Mouse (Mus musculus) embryonic stem cell, embryonic (primary cell): ENCODE data around the gene Clpp.

Experiments used
- CTCF ChIA-PET, 4 experiments: fragments of 300-600 bp in 2 of 4; fragments of 350-600 bp in 2 of 4; sonication (Branson Sonifier 250); formaldehyde crosslinking; loops; one replicate each; lab custom pipeline; 2022; ENCODE audit warnings: inconsistent platforms in 2 of 4; lab: Charles Lee
- POLR2A ChIA-PET, 4 experiments: fragments of 300-600 bp in 2 of 4; fragments of 350-600 bp in 2 of 4; sonication (Branson Sonifier 250); formaldehyde crosslinking; loops; one replicate each; lab custom pipeline; 2022; ENCODE audit warnings: antibody characterized with exemption in 4 of 4, inconsistent platforms in 1 of 4; lab: Charles Lee

The Clpp gene

GRCm38 (mm10) chr17:56999968-57000609, 10.0 kb downstream of the Clpp start, which contains the start of gene Pspn:
Gene Pspn (minus strand): TSS chr17:57000018.
- CTCF ChIA-PET = interaction anchor here in 1 of 4 experiments (1.1 to 1.2 kb wide), 2 partner anchors 61 to 96 kb away, joined by 3 to 7 read pairs; no protein-coding TSS in a partner anchor
- POLR2A ChIA-PET = interaction anchor here (0.9 to 6.6 kb wide), 13 partner anchors 6 to 167 kb away, joined by 3 to 121 read pairs (median 5); partner anchors contain the start of genes Gm17949 (in 4 of the 4), Gtf2f1 (in 4 of the 4), Clpp (in 2 of the 4) and Khsrp (in 2 of the 4)

- ChIA-PET POLR2A (interaction anchor here in 3 of 4 experiments (0.5 to 6.6 kb wide), 15 partner anchors 9 to 355 kb away, joined by 3 to 121 read pairs (median 3); partner anchors contain the start of genes Gm17949 (in 2 of the 3), Gtf2f1 (in 2 of the 3), Khsrp (in 2 of the 3) and Ranbp3 (in 1 of the 3)), CTCF (interaction anchor here in 1 of 4 experiments (0.6 kb wide), 3 partner anchors 8 to 32 kb away, joined by 3 read pairs; no protein-coding TSS in a partner anchor)
Measured at GRCm38 (mm10) chr17:57001228-57001627, 11.1 kb downstream of the Clpp start.

DNA sequence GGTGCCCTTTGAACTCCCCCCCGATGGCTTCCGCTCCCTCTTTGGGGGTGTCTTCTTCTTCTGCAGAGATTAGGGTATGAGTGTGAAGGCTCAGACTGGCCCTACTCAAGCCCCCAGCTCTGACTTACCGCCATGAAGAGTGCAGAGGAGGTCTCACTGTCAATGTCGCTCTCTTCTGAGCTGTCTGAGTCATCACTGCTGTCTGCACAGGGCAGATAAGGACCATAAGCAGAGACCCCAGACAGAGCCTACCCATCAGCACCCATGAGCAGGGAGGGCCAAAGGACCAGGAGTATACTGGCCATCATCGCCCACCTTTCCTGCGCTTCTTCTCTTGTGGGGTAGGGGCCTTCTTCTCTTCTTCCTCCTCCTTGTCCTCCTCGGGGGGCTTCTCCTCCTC, 13.9 kb downstream of the Clpp start:
- POLR2A ChIA-PET = interaction anchor here in 2 of 4 experiments (0.9 to 4.5 kb wide), 4 partner anchors 16 to 115 kb away, joined by 3 to 21 read pairs (median 11); partner anchors contain the start of gene Khsrp (in 1 of the 2)
- CTCF ChIA-PET = interaction anchor here in 1 of 4 experiments (1.0 kb wide), 1 partner anchor 13 kb away, joined by 3 read pairs; no protein-coding TSS in a partner anchor

- CTCF ChIA-PET = interaction anchor here in 2 of 4 experiments (0.6 to 3.4 kb wide), 3 partner anchors 10 to 375 kb away, joined by 3 to 17 read pairs (median 4); partner anchors contain the start of gene Alkbh7 (in 2 of the 2)
- POLR2A ChIA-PET = interaction anchor here in 3 of 4 experiments (0.7 to 4.5 kb wide), 13 partner anchors 9 to 455 kb away, joined by 3 to 31 read pairs (median 6); partner anchors contain the start of genes Alkbh7 (in 3 of the 3), Khsrp (in 3 of the 3), Clpp (in 1 of the 3) and Pspn (in 1 of the 3)
Measured at GRCm38 (mm10) chr17:57007137-57007905, 17.2 kb downstream of the Clpp start.

- ChIA-PET POLR2A (interaction anchor here (0.5 to 2.9 kb wide), 91 partner anchors 8 to 932 kb away, joined by 3 to 122 read pairs (median 4); partner anchors contain the start of genes Pspn (in 4 of the 4), Alkbh7 (in 3 of the 4), Clpp (in 3 of the 4) and Khsrp (in 3 of the 4)), CTCF (interaction anchor here in 2 of 4 experiments (0.6 to 1.3 kb wide), 7 partner anchors 13 to 327 kb away, joined by 4 to 10 read pairs (median 5); partner anchors contain the start of genes Alkbh7 (in 2 of the 2) and Khsrp (in 1 of the 2))
Measured at GRCm38 (mm10) chr17:57010911-57011235, 20.8 kb downstream of the Clpp start.

GRCm38 (mm10) chr17:57011236-57012141, 21.4 kb downstream of the Clpp start, which contains the start of the genes Gtf2f1 and Gm17949:
Gene Gtf2f1 (minus strand): TSS chr17:57011288.
Gene Gm17949 (plus strand): TSS chr17:57011469.
- ChIA-PET POLR2A (interaction anchor here (0.5 to 2.9 kb wide), 92 partner anchors 9 to 932 kb away, joined by 3 to 122 read pairs (median 4); partner anchors contain the start of genes Pspn (in 4 of the 4), Alkbh7 (in 3 of the 4), Clpp (in 3 of the 4) and Khsrp (in 3 of the 4)), CTCF (interaction anchor here in 3 of 4 experiments (0.6 to 1.3 kb wide), 8 partner anchors 14 to 326 kb away, joined by 4 to 10 read pairs (median 5); partner anchors contain the start of genes Alkbh7 (in 2 of the 3) and Khsrp (in 1 of the 3))

DNA sequence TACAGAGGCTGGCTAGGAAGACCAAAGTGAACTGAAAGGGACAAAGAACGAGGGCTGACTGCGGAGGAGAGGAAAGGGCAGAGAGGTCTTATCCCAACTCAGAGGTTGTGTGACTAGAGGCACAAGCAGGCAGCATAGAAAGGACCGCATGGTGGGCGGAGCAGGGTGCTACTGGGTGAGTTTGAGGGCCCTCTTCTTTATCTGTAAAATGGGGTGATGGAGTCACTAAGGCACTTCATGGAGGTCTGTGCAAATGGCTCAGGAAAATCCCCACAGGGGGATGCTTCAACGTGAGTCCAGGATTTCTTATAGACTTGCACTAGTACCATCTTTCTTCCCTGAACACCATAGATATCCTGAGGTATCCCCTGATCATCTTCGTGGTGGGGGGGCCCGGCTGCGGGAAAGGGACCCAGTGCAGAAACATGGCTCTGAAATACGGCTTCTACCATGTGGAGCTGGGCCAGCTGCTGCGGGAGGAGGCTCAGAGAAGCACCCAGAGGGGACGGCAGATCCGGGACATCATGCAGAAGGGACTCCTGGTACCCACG, 22.2 kb downstream of the Clpp start:
- CTCF ChIA-PET = interaction anchor here in 1 of 4 experiments (0.7 kb wide), 1 partner anchor 195 kb away, joined by 3 read pairs; no protein-coding TSS in a partner anchor

GRCm38 (mm10) chr17:57019693-57020092, 29.6 kb downstream of the Clpp start:
- ChIA-PET CTCF (no interaction called here), POLR2A (interaction anchor here in 3 of 4 experiments (0.6 to 7.8 kb wide), 13 partner anchors 8 to 40 kb away, joined by 3 to 100 read pairs (median 4); partner anchors contain the start of genes Gm17949 (in 3 of the 3), Gtf2f1 (in 3 of the 3), Khsrp (in 2 of the 3) and Alkbh7 (in 1 of the 3))

More for the DNA sequence above, 22.2 kb downstream of the Clpp start:
- POLR2A ChIA-PET = interaction anchor here in 3 of 4 experiments (0.6 to 2.9 kb wide), 15 partner anchors 10 to 543 kb away, joined by 3 to 122 read pairs (median 4); partner anchors contain the start of genes Khsrp (in 2 of the 3), Pspn (in 2 of the 3) and Alkbh7 (in 1 of the 3)

DNA sequence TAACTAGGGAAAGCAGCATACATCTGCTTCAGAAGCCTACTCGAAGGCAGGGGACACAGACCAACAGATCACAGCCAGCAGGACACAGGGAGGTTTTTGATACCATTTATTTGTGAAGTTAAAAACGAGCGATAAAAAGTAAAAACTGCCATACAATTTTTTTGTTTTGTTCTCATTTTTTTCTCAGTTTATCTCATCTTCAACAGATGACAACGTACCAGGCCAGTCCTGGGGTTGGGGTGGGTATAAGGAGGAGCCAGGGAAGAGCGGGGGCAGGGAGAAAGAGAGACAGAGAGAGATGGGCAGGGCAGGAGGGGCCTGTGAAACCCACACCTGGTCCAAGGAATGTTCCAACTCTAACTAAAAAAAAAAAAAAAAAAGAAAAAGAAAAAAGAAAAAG, 30.9 kb downstream of the Clpp start:
- POLR2A ChIA-PET = interaction anchor here in 2 of 4 experiments (1.3 to 7.8 kb wide), 5 partner anchors 9 to 41 kb away, joined by 3 to 100 read pairs (median 9); partner anchors contain the start of genes Khsrp (in 2 of the 2), Gm17949 (in 1 of the 2) and Gtf2f1 (in 1 of the 2)

DNA sequence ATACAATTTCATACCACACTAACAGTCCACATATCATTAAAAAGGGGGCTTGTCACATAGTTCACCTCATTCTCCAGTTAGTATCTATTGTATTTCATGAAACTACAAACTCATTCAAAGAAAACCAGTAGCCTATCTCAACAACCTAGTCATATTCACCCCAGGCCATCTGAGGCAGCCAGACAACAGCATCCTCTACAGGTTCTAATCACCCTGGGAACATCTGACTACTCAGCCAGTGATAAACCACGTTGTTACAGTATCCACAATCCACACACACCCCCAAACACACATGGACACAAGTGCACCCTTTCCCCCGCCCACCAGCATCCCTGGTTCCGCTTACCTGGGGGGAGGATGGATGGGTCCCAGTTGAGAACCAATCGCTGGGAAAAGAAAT, 37.4 kb downstream of the Clpp start:
- CTCF ChIA-PET = interaction anchor here in 1 of 4 experiments (1.1 kb wide), 1 partner anchor 11 kb away, joined by 3 read pairs; no protein-coding TSS in a partner anchor
- POLR2A ChIA-PET = interaction anchor here in 3 of 4 experiments (0.5 to 8.2 kb wide), 14 partner anchors 10 to 447 kb away, joined by 3 to 122 read pairs (median 8); partner anchors contain the start of genes Gm17949 (in 3 of the 3), Gtf2f1 (in 3 of the 3), Alkbh7 (in 1 of the 3) and Clpp (in 1 of the 3)

More for the DNA sequence above, 30.9 kb downstream of the Clpp start:
- CTCF ChIA-PET = no interaction called here

DNA sequence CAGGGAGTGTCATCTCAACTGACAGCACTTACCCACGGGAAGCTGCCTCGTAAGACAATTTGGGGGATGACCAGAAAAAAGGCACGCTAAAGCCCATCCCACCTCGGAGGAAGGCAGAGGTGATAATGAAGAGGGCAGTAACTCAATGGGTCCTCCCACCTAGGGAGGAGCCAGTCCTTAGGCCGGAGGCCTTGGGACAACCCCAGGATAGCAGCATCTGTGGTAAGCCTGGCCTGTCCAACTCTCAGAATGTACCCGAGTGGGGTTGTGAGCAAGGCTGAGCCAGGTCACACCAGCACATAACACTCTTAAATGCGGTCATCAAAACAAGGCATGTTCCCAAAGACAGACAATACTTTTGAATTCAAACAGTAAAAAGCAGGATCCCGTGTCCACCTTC, 39.6 kb downstream of the Clpp start:
- CTCF ChIA-PET = interaction anchor here in 1 of 4 experiments (2.0 kb wide), 1 partner anchor 13 kb away, joined by 5 read pairs; no protein-coding TSS in a partner anchor
- POLR2A ChIA-PET = interaction anchor here in 2 of 4 experiments (0.6 to 8.2 kb wide), 16 partner anchors 10 to 237 kb away, joined by 3 to 122 read pairs (median 4); partner anchors contain the start of genes Alkbh7 (in 2 of the 2), Gm17949 (in 2 of the 2), Gtf2f1 (in 2 of the 2) and Clpp (in 1 of the 2)

DNA sequence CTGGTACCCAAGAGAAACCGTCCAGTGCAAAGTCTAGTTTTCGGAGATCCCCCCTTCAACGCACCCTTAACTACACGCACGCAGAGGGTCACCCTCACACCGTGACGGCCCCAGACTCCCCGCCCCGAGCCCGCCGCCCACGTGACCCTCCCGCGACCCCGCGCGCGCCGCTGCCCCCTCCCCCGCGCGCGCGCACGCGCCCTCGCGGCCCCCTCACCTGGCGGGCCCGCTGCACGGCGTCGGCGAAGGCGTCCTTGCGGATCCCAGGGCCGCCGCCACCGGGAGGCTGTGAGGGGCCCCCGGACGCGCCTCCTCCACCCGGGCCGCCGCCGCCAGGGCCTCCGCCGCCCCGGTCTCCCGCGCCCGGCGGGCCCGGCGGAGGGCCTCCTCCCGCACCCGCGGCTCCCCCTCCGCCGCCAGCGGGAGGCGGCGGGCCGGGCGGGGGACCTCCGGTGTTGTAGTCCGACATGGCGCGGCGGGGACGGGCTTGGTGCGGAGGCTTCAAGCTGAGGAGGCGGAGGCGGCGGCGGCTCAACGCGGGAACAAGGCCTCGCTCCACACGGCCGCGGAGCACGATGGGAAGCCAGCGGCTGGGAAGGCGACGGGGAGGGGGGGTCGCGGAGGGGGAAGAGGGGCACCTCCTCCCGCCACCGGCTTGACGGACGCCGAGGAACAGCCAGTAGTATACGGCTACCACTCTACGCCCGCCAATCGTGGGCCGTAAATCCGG, 41.0 kb downstream of the Clpp start, which contains the start of gene Khsrp:
Gene Khsrp, minus strand, starts transcription at position 592 of the 730 bp plus-strand sequence.
- ChIA-PET CTCF (interaction anchor here in 3 of 4 experiments (0.6 to 2.3 kb wide), 20 partner anchors 10 to 304 kb away, joined by 3 to 25 read pairs (median 4); partner anchors contain the start of genes Alkbh7 (in 2 of the 3), Gpr108 (in 2 of the 3), Clpp (in 1 of the 3) and Gm17949 (in 1 of the 3)), POLR2A (interaction anchor here (0.6 to 8.2 kb wide), 161 partner anchors 8 to 995 kb away, joined by 3 to 122 read pairs (median 4); partner anchors contain the start of genes Alkbh7 (in 3 of the 4), Clpp (in 3 of the 4), Crb3 (in 3 of the 4) and Gm17949 (in 3 of the 4))

- POLR2A ChIA-PET = interaction anchor here (0.6 to 8.2 kb wide), 161 partner anchors 9 to 995 kb away, joined by 3 to 122 read pairs (median 4); partner anchors contain the start of genes Alkbh7 (in 3 of the 4), Clpp (in 3 of the 4), Crb3 (in 3 of the 4) and Gm17949 (in 3 of the 4)
- CTCF ChIA-PET = interaction anchor here in 3 of 4 experiments (0.5 to 2.3 kb wide), 22 partner anchors 9 to 303 kb away, joined by 3 to 25 read pairs (median 4); partner anchors contain the start of genes Alkbh7 (in 2 of the 3), Gpr108 (in 2 of the 3), Clpp (in 1 of the 3) and Gm17949 (in 1 of the 3)
Measured at GRCm38 (mm10) chr17:57031661-57032420, 41.7 kb downstream of the Clpp start.
